Mouse (Mus musculus): ENCODE data around the gene Prr12.

DNA sequence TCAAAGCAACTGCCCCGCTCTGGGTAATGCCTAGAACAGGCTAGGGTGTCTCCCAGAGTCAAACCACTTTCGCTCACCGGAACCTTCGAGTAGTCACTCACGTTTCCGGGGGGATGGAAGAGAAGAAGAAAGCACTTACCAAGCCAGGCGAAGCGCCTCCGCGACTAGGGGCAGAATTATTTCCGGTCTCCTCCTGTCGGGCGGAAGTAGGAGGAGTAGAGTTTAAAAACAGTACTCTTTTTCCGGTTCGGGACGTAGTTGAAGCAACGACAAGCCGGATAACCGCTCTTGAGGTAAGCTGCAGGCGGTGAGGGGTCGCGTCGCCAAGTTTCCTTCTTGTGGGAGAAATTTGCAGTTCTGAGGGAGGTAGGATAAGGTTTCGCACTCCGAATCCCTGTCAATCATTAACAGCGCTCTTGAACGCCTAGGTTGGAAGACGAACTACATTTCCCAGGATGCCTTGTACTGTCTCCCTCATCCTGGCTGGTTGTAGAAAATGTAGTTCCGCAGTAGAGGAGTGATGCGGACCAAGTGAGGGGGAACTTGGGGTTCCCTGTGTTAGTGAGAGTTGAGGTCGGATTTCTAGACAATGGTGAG is 9.7 kb upstream of the Prr12 start, which contains the start of the genes Nosip and Prrg2:
- TF ChIP-seq CTCF (IDR thresholded peaks at IDR 0.05; ENCODE audit: control insufficient read depth, insufficient read depth, low read length) (peak; percentile 8; the same call in 1 of the 2 replicates), POLR2A (IDR thresholded peaks at IDR 0.05; ENCODE audit: borderline replicate concordance, control insufficient read depth, low read depth, low read length) (no peak)
